Mouse (Mus musculus) large intestine, adult 2 months (tissue): ENCODE results near the gene Pfdn5. TPM values are rescaled to one million over a fixed set of nuclear protein-coding genes. Genes with fewer than 3 reads are reported as not detected.

ENCODE experiments used
- DNase-seq: peaks from one replicate; pipeline ENCODE4 v3.0.0-alpha.2; 2012; ENCODE audit warnings: low read depth, low spot score
- WGBS: fragments of 180-500 bp; shearing (Covaris S2); methylation state at CpG from one replicate; pipeline ENCODE4 v1.1.7; 2018; 5-methylcytosine and 5-hydroxymethylcytosine counted together
- polyA plus RNA-seq: library from polyadenylated mRNA; depleted of rRNA; stranded (reverse); fragments of >200 nt; gene quantifications from 2 replicates; pipeline ENCODE4 v1.2.3, GENCODE M21; 2012; rRNA removed

Pfdn5 gene
- polyA plus RNA-seq: 97.0 and 98.7 TPM in 2 replicates

DNA sequence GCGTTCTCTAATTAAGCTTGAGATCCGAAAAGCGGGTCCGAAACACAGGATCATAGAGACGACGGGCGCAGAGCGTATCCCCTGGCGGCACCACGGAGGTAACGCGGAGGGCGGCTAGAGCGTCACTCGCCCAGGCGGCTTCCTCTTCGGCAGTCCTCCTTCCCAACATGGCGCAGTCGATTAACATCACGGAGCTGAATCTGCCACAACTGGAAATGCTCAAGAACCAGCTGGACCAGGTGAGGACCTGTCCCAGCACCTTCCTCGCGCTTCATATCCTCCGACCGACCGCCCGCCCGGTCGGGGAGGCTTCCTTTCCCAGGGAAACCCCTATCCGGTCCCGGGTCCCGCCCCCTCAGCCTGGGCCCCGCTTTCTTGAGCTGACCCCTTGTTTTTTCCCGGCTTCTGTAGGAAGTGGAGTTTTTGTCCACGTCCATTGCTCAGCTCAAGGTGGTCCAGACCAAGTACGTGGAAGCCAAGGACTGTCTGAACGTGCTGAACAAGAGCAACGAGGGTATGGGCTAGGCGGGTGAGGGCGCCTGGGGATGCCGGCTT is at the start of gene Pfdn5:
Pfdn5 (plus strand) TSS at position 95 of the 555 bp plus-strand sequence.
- WGBS: under 1% methylated on average over 40 of the region's 40 CpGs
- DNase-seq: peak; percentile 46

DNA sequence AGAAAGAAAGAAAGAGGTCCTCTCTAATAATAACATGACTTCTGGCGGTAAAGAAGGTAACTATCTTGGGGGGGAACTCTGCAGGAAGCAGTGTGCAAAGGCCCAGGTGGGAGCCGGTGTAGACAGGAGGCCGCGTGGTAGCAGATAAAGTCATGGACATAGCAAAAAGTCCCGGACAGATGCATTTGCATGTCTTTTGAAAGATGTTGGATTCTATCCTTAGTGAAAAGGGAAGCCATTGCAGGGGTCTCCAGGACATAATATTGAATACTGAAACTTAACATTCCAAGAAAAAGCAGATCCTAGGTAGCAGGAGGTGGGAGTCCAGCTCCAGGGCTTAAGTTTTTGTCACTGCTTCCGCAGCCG is 47.2 kb upstream of the Pfdn5 start:
- DNase-seq: no peak

DNA sequence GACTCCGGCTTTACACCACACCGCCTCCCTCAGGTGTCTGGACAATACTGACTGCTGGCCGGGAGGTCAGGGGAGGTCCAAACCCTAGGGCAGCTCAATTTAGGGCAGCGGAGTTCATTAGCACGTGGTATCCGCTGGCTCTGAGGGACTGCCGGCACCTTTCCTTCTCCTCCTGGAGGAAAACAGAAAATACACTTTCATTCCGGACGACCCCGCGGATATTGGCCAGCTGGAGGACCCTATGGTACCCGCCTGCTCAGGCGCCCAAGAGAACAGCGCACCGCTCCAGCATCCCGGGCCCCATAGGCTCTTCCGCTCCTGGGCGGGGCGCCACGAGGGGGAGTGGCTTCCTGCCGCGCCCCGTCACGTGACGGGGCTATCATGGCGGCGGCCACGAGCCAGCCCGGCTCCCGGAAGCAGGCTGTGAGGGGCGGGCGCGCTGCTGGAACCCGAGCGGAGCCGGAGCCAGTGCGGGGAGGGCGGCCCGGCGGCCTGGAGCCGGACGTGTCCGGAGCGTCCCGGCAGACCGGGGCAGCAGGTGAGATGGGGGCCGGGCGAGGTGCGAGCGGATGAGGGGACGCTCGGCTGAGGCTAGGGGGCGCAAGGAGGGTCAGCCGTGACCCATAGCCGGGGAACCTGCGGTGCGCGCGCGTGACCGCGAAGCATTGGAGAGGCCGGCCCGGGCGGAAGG is 46.7 kb upstream of the Pfdn5 start, which contains the start of gene Mfsd5:
Mfsd5 (plus strand) TSS at position 363 of the 691 bp plus-strand sequence.
- DNase-seq: peak; percentile 44
- WGBS: under 1% methylated on average over 63 of the region's 65 CpGs

More for the DNA sequence above, 47.2 kb upstream of the Pfdn5 start:
- 47% methylated on average over 7 of the region's 7 CpGs for WGBS

DNA sequence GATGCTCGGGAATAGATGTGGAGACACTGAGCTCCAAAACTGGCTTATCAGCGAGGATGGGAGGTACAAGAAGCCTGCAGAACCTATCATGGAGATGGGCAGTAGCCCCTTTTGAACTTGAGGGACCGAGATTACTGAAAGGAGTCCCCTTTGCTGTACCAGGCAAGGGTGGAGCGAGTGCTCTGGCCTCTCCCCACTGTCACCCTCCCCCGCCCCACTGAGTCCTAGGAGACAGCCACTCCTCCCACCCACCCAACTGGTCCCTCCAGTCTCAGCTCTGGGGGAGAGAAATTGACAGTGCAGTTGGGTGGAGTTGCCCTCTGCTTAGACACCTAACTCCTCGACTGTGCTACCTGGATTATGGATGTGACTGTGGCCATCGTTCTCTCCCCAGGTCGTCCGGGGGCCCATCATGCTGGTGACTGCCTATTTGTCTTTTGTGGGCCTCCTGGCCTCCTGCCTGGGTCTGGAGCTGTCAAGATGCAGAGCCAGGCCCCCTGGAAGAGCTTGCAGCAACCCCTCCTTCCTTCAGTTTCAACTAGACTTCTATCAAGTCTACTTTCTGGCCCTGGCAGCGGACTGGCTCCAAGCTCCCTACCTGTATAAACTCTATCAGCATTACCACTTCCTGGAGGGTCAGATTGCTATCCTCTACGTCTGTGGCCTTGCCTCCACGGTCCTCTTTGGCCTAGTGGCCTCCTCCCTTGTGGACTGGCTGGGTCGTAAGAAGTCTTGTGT is 46.0 kb upstream of the Pfdn5 start:
- 16% methylated on average over 13 of the region's 13 CpGs for WGBS
- DNase-seq: no peak

DNA sequence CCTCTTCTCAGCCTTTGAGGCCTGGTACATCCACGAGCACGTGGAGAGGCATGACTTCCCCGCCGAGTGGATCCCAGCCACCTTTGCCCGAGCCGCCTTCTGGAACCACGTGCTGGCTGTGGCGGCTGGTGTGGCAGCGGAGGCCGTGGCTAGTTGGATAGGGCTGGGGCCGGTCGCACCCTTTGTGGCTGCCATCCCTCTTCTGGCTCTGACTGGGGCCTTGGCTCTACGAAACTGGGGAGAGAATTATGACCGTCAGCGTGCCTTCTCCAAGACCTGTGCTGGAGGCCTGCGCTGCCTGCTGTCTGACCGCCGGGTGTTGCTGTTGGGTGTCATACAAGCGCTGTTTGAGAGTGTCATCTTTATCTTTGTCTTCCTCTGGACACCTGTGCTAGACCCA is 45.3 kb upstream of the Pfdn5 start:
- WGBS: 93% methylated on average over 19 of the region's 19 CpGs
- DNase-seq: no peak

DNA sequence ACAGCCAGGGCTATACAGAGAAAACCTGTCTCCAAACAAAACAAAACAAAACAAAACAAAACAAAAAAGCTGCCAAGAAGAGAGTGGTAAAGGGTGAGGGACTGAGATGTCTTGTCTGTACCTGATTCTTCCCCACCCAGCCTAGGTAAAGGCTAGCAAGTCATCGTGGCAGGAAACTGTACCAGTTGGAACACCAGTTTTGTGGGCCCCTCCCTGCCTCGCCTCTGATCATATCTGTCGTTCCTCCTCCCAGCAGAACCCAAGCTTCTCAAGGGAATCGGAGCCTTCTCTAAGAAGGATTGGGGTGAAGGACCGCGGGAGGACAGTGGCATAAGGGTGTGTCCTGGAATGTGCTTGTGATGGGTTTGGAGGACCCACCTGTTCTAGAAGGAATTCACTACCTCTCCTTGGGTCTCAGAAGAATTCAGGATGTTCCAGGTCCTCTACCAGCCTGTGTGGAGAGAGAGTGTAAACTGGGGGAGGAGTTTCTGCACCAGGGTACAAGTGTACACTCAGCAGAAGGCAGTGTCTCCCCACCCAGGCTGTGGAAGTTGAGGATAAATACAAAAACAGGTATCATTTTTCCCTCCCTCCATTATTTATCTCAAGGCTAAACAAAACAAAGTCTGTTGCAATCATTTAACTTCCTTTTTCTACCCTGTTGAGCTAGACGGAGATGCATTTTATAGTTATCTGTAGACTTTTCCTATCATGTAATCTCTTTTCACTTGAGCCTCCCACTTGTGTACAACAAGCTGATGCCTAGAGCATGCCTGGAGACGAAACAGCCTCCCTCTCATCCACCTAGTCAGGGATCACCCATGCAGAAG is 43.2 kb upstream of the Pfdn5 start:
- 63% methylated on average over 8 of the region's 8 CpGs for WGBS
- no peak for DNase-seq

DNA sequence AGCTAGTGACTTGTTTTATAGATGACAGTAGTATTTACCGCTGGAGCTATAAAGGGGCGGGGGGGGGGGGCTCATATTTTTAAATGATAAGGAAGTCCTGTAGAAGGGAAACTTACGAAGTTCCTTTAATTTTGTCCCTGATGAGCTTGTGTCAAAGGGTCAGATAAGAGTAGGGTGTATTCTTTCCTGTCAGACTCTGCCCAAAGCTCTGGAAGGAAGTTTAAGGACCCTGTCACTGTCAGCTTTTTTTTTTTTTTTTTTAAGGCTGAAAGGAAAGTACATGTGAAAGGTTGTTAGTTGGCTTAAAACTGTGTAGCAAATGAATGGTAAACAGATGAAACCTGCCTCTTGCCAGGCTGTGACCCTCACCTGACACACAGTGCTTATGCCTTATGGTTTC is 42.3 kb upstream of the Pfdn5 start:
- DNase-seq: no peak
- 52% methylated on average over 3 of the region's 3 CpGs for WGBS

DNA sequence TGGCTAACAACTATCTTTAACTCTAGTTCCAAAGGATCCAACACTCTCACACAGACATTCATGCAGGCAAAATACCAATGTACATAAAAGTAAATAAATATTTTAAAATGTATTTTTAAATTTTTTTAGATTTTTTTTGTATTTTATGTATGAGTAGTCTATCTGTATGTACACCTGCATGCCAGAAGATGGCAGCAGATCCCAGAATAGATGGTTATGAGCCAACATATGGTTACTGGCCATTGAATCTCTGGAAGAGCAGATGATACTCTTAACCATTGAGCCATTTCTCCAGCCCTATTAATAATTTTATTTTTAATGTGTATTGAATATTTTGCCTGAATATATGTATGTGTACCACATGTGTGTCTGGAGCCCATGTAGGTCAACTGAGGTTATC is 38.5 kb upstream of the Pfdn5 start:
- DNase-seq: no peak

DNA sequence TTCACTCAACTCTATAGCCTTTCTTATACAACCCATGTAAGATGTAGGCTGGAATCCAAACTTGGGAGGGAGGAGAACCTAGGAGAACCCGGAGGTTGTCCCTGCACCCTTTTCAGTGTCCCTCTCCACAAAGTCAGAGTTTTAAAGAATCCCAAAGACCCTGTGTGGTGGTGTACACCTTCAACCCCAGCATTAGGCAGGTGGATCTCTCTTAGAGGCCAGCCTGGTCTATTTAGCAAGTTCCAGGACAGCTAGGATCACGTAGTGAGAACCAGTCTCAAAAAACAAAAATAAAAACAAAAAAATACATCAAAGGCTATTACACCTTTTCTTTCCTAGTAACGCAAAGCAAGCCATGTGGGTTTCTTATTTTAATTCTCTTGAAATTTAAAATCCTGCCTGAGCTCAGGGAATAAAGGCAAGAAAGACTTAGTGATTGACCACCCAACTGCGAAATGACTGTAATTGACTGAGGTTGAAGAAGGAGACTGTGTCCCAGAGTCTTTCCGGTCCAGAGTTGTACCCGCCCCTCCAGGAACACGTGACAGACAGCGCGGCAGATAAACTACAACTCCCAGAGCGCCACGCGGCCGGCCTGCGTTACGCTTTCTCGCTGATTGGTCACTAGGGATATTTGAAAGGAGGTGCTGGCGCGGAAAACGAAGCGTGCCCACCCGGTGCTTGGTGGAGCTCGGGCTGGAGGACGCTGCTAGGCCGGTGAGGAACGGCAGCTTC is 30.1 kb upstream of the Pfdn5 start, which contains the start of gene Espl1:
Espl1 (plus strand) TSS at position 634 of the 735 bp plus-strand sequence.
- WGBS: 4% methylated on average over 25 of the region's 25 CpGs

DNA sequence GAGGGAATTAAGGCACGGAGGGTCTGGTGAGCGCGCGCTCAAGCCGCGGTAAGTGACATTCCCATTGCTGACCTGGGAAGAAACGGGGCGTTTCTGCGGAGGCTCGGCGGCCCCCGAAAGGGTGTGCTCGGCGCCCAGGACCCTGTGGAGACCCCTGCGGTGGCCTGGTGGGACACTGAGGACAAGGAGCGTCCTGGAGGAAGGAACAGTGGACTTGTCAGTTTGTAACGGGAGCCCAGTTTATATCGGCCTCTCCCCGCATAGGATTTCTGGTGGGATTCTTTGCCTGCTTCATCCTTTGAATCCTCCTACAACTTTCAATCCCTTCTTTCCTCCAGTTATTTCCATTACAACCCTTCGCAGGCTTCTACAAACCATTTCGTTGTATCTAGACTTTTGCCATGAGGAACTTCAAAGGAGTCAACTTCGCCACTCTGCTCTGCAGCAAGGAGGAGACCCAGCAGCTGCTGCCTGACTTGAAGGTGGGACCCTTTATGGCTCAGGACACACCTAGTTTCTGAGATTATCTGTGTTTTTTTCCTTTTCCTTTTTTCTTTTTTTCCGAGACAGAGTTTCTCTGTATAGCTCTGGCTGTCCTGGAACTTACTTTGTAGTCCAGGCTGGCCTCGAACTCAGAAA is 29.4 kb upstream of the Pfdn5 start:
- 4% methylated on average over 24 of the region's 24 CpGs for WGBS
- no peak for DNase-seq

More for the DNA sequence above, 30.1 kb upstream of the Pfdn5 start, which contains the start of gene Espl1:
- peak; percentile 83 for DNase-seq

DNA sequence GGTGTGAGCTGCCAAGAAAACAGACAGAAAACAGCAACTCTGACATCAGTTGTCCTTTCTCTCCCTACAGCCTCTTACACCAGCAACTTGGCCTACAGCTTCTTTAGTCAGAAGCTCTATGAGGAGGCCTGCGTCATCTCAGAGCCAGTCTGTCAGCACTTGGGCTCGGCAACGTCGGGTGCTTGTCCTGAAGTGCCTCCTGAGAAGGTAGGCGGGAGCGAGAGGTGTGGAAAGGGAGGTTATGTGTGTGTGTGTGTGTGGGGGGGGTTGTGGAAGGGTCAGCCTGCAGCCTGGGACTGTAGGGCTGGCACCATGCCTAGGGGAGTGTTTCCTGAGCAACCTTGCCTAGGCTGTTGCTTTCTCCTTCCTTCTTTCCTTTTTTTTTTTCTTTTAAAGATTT is 23.4 kb upstream of the Pfdn5 start:
- DNase-seq: no peak
- 84% methylated on average over 6 of the region's 6 CpGs for WGBS

DNA sequence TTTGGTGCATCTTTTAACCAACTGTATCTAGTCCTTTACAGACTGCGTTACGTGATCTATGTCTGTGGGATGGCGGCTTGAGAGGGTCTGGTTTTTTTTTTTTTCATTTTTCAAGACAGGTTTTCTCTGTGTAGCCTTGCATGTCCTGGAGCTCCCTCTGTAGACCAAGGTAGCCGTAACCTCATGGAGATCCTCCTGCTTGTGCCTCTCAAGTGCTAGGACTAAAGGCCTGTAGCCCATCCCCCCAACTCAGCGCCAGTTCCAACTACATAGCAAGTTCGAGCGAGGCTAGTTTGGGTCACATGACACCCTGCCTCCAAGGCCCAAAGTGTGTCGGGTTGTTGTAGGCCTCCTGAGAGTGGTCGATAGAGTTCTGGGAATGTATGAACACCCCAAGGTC is 17.2 kb upstream of the Pfdn5 start:
- 91% methylated on average over 9 of the region's 9 CpGs for WGBS
- DNase-seq: no peak

DNA sequence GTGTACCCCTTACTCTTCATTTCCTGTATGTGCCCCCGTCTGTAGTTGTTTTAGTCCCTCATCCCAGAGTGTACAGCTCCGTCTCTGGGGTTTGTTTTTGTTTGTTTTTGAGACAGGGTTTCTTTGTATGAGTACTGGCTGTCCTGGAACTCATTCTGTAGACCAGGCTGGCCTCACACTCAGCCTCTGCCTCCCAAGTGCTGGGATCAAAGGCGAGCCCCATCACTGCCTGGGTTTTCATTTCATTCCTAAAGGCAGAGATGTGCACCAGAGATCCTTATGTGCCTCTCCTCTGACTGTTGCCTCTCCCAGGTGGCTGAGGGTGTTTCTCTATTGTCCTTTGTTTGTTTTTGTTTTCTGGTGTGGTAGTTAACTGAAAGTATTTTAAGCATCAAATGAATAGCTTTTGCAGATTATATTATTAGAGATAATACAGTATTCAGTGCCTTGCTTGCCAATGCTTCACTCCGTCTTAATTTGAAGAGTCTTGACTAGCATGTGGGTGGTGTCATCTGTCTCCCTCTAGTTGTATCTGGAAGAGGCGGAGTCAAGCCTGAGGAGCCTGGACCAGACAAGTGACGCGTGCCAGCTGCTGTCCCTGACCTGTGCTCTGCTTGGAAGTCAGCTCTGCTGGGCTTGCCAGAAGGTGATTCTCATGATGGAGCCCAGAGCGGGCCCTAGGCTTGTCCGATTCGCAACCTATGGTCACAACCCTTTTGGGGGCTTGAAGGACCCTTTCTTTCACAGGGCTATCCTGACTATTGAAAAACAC is 15.7 kb upstream of the Pfdn5 start:
- WGBS: 75% methylated on average over 10 of the region's 10 CpGs
- DNase-seq: no peak

DNA sequence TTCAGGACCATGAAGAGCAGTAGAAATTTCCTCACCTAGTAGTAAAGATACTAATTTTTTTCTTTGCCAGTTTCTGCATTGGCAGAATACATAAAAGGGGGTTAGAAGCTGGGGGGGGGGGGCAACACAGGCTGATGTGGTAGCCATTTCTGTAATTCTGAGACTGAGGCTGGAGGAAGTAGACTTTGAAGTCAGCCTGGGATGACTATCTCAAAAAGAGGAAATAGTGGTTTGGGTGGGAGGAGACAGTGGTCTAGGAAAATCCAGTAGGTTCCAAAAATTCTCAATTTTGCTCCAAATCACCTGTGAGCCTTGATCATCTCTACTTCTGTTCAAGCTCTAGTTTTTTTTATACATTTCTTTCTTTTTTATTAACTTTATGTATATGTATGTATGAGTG is 14.4 kb upstream of the Pfdn5 start:
- no peak for DNase-seq

DNA sequence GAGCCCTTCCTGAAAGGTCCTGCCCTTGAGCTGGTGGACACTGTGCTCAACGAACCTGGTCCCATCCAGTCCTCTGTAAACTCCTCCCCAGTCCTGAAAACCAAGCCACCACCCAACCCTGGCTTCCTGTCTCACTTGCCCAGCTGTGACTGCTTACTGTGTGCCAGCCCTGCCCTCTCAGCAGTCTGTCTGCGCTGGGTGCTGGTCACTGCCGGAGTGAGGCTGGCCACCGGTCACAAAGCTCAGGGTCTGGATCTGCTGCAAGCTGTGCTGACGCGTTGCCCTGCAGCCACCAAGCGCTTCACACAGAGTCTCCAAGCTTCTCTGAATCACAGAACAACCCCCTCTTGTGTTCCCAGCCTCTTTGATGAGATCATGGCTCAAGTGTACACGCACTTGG is 10.6 kb upstream of the Pfdn5 start:
- DNase-seq: no peak
- WGBS: 87% methylated on average over 8 of the region's 8 CpGs

DNA sequence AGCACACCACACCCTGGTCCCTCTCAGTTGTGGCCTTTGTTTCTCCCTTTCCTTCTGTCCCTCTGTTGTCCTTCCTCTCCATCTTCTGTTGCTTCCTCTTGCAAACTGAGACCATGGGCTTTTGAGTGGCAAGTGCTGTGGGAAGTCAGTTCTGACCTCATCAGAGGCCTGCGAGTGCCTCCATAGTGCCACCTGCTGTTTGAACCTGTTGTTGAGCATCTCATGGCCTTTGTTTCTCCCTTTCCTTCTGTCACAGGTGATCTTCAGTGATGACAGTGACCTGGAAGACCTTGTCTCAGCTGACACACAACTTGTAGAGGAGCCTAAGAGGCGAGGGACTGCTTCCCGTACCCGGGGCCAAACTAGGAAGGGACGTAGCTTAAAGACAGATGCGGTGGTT is 9.7 kb upstream of the Pfdn5 start:
- DNase-seq: no peak
- 86% methylated on average over 6 of the region's 6 CpGs for WGBS

DNA sequence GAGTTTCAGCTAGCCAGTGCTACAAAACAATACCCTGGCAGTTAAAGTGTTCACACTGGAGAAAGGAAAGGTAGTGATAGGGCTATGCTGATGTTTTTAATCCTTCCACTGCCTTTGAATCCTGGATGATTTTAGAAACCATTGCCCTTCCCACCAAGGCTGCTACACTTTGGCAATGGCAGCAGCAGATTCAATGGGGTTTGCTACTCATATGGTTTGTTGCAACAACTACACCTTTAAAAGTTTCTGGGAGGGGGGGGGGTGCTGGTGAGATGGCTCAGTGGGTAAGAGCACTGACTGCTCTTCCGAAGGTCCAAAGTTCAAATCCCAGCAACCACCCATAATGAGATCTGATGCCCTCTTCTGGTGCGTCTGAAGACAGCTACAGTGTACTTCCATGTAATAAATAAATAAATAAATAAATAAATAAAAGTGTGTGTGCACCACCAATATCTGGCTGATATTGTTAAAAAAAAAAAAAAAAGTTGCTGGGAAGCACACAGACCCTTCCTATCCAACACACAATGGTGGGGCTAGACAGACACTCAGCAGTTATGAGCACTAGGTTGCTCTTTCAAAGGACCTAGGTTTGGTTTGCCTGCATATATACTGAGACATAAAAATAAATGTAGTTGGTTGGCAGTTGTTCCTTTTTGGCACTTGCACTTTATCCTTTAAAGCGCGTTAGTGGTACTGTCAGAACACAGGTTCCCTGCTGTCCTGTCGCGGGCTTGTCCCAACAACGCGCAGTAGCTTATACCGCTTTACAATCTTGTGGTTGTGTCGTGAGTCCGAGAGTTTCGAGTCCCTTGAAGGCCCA is 1.1 kb upstream of the Pfdn5 start:
- no peak for DNase-seq
- 61% methylated on average over 12 of the region's 12 CpGs for WGBS
